Mouse (Mus musculus): ENCODE results near the gene Stx17. TPM values are rescaled to one million over a fixed set of nuclear protein-coding genes. Genes with fewer than 3 reads are reported as not detected.

Stx17 gene
- polyA plus RNA-seq, 1 experiment from 2014 or later = 20.9 TPM

- H3K4me3 ChIP-seq = no peak overlapping the region
- 74% methylated on average over 5 of the region's 5 CpGs for WGBS
- peaks cover 40% of the 10 kb centered on the region for H3K36me3 ChIP-seq
- no peaks in the 10 kb centered on the region for H3K27me3 ChIP-seq (replicated peaks)
- H3K4me2 ChIP-seq = no peak overlapping the region
- no peaks in the 10 kb centered on the region for H3K9me3 ChIP-seq
- ATAC-seq (ENCODE audit: extremely low read depth, insufficient number of reproducible peaks, low FRiP score, low TSS enrichment) = no peak
- peaks cover 3% of the 10 kb centered on the region; the same call in 1 of the 2 replicates for H3K4me1 ChIP-seq
- no peak overlapping the region for H3K27ac ChIP-seq (replicated peaks)
- H3K9ac ChIP-seq = no peak overlapping the region
These were observed 39.1 kb downstream of the Stx17 start for GRCm38 (mm10) chr4:48163851-48164250.

DNA sequence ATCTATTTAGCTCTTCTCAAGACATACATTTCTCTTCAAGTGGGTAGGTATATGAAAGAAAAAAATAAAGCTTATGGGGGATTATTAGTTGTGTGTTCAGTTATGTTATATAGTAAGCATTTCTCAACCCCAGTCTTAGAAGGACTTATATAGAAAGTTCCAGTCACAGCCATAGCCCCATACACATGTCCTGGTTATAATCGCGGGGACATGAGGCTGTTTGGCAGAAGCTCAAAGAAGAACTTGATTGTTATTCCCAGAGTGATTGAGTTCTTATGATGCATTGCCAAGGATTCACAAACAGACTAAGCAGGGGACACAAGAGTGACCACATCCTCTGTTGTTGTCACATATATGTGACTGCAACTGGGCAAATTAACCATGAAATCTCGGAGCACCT lies 51.0 kb downstream of the Stx17 start:
- Histone ChIP-seq H3K9ac (no peak overlapping the region), H3K4me1 (no peaks in the 10 kb centered on the region), H3K9me3 (no peaks in the 10 kb centered on the region), H3K36me3 (peaks cover 3% of the 10 kb centered on the region), H3K27ac (replicated peaks) (no peak overlapping the region), H3K4me2 (no peak overlapping the region), H3K27me3 (replicated peaks) (no peaks in the 10 kb centered on the region), H3K4me3 (no peak overlapping the region)
- ATAC-seq (ENCODE audit: extremely low read depth, insufficient number of reproducible peaks, low FRiP score, low TSS enrichment) = no peak
- WGBS = 90% methylated on average over 3 of the region's 3 CpGs

- no peak overlapping the region for H3K4me2 ChIP-seq
- H3K4me1 ChIP-seq = no peaks in the 10 kb centered on the region
- no peak for ATAC-seq (ENCODE audit: extremely low read depth, insufficient number of reproducible peaks, low FRiP score, low TSS enrichment)
- H3K27me3 ChIP-seq (replicated peaks) = no peaks in the 10 kb centered on the region
- no peaks in the 10 kb centered on the region for H3K9me3 ChIP-seq
- H3K9ac ChIP-seq = no peak overlapping the region
- peaks cover 28% of the 10 kb centered on the region for H3K36me3 ChIP-seq
- no peak overlapping the region for H3K4me3 ChIP-seq
- no peak overlapping the region for H3K27ac ChIP-seq (replicated peaks)
- 46% methylated on average over 2 of the region's 2 CpGs for WGBS
These were observed 56.2 kb downstream of the Stx17 start for GRCm38 (mm10) chr4:48180922-48181321.

DNA sequence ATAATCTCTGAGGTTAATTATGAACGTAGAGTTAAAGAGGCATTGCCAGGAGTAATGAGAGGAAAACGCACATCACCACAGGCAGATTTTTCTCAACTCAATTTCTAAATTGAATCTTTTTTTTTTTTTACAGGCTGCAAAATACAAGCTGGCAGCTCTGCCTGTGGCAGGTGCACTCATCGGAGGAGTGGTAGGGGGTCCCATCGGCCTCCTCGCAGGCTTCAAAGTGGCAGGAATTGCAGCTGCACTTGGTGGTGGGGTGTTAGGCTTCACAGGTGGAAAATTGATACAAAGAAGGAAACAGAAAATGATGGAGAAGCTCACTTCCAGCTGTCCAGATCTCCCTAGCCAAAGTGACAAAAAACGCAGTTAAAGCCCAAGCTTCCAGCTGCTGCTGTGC lies 56.7 kb downstream of the Stx17 start:
- ATAC-seq (ENCODE audit: extremely low read depth, insufficient number of reproducible peaks, low FRiP score, low TSS enrichment) = no peak
- Histone ChIP-seq H3K4me2 (no peak overlapping the region), H3K9me3 (no peaks in the 10 kb centered on the region), H3K27me3 (replicated peaks) (no peaks in the 10 kb centered on the region), H3K36me3 (peaks cover 28% of the 10 kb centered on the region), H3K9ac (no peak overlapping the region), H3K4me1 (no peaks in the 10 kb centered on the region), H3K27ac (replicated peaks) (no peak overlapping the region), H3K4me3 (no peak overlapping the region)
- WGBS = 75% methylated on average over 6 of the region's 6 CpGs

DNA sequence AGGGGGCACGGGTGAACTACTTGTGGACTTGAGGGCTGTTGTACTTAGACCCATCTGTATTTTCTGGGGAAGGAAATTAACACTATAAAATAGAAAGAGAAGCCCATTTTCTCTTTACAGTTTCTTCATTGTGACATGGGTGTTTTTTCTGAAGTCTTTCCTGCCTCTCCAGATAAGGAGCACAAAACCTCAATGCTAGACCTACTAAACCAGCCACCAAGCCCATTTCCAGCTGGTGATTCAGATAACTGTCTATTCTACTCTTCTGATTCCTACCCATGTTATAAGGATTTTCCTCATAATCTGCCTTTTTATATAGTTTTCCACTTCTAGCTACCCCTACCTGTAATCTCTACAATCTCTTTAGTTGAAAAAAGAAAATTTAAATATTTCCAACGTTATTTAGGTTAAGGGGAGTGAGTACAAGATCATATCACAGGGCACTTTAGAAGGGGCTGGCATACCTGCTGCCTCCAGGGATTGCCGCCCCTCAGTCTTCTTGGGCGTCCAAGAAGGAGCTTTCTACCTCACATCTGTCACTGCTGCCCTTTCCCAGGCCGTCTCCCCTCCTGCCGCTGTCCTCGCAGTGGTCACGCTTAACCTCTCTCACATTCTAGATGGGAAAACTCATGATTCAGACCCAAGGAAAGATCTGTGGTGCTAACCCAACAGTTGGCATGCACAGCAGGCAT lies 57.5 kb downstream of the Stx17 start:
- H3K4me2 ChIP-seq = no peak overlapping the region
- no peak overlapping the region for H3K27ac ChIP-seq (replicated peaks)
- H3K4me3 ChIP-seq = no peak overlapping the region
- no peak overlapping the region for H3K9ac ChIP-seq
- no peak for ATAC-seq (ENCODE audit: extremely low read depth, insufficient number of reproducible peaks, low FRiP score, low TSS enrichment)
- no peaks in the 10 kb centered on the region for H3K9me3 ChIP-seq
- peaks cover 28% of the 10 kb centered on the region for H3K36me3 ChIP-seq
- H3K27me3 ChIP-seq (replicated peaks) = no peaks in the 10 kb centered on the region
- 84% methylated on average over 8 of the region's 8 CpGs for WGBS
- H3K4me1 ChIP-seq = no peaks in the 10 kb centered on the region

DNA sequence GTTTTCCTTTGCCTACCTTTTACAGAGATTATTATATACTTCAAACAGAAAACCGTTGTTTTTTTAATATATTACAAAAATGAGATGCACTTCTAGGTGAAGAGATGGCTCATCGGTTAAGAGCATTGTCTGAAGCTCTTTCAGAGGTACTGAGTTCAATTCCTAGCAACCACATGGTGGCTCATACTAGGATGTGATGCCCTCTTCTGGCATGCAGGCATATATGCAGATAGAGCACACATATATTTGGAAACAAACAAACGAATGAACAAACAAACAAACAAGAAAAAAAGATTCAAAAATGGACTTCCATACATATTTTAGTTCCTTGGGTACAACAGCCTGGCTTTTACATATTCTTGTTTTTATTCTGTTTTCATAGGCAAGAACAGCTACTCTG lies 73.2 kb downstream of the Stx17 start:
- Histone ChIP-seq H3K27me3 (replicated peaks) (no peaks in the 10 kb centered on the region), H3K4me3 (no peak overlapping the region), H3K4me1 (no peaks in the 10 kb centered on the region), H3K9ac (no peak overlapping the region), H3K36me3 (peaks cover 51% of the 10 kb centered on the region), H3K4me2 (no peak overlapping the region), H3K9me3 (no peaks in the 10 kb centered on the region), H3K27ac (replicated peaks) (no peak overlapping the region)
- ATAC-seq (ENCODE audit: extremely low read depth, insufficient number of reproducible peaks, low FRiP score, low TSS enrichment) = no peak
- 86% methylated on average over 3 of the region's 3 CpGs for WGBS

DNA sequence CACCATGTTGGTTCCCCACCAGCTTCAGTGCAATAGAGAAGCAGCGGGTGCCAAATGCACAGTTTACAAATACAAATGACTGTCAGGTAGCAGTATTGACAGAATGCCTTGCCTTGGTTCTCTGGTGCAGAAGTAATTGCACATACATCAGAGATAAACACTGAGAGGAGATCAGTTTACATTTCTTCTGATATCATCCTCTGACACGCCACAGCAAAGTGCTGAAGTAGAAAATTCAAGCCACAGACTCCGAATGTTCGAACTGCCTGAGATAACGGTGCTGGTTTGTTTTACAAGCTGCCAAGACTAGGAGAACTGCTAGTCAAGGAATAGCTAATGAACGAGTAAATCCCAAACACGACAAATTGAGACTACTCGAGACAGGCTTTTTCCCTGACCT lies 73.7 kb downstream of the Stx17 start:
- no peak overlapping the region for H3K27ac ChIP-seq (replicated peaks)
- no peaks in the 10 kb centered on the region for H3K9me3 ChIP-seq
- ATAC-seq (ENCODE audit: extremely low read depth, insufficient number of reproducible peaks, low FRiP score, low TSS enrichment) = no peak
- peaks cover 54% of the 10 kb centered on the region for H3K36me3 ChIP-seq
- H3K27me3 ChIP-seq (replicated peaks) = no peaks in the 10 kb centered on the region
- H3K9ac ChIP-seq = no peak overlapping the region
- H3K4me1 ChIP-seq = no peaks in the 10 kb centered on the region
- no peak overlapping the region for H3K4me3 ChIP-seq
- WGBS = 71% methylated on average over 8 of the region's 8 CpGs
- no peak overlapping the region for H3K4me2 ChIP-seq

GRCm38 (mm10) chr4:48203564-48203963 lies 78.8 kb downstream of the Stx17 start:
- no peaks in the 10 kb centered on the region for H3K27me3 ChIP-seq (replicated peaks)
- peaks cover 54% of the 10 kb centered on the region for H3K36me3 ChIP-seq
- WGBS = 85% methylated on average over 4 of the region's 4 CpGs
- H3K4me3 ChIP-seq = no peak overlapping the region
- ATAC-seq (ENCODE audit: extremely low read depth, insufficient number of reproducible peaks, low FRiP score, low TSS enrichment) = no peak
- H3K4me1 ChIP-seq = no peaks in the 10 kb centered on the region
- H3K4me2 ChIP-seq = no peak overlapping the region
- H3K9me3 ChIP-seq = no peaks in the 10 kb centered on the region
- H3K27ac ChIP-seq (replicated peaks) = no peak overlapping the region
- no peak overlapping the region for H3K9ac ChIP-seq

- H3K9me3 ChIP-seq = no peaks in the 10 kb centered on the region
- WGBS = 18% methylated on average over 2 of the region's 2 CpGs
- no peak overlapping the region for H3K4me3 ChIP-seq
- ATAC-seq (ENCODE audit: extremely low read depth, insufficient number of reproducible peaks, low FRiP score, low TSS enrichment) = no peak
- H3K4me2 ChIP-seq = no peak overlapping the region
- H3K9ac ChIP-seq = no peak overlapping the region
- no peaks in the 10 kb centered on the region for H3K27me3 ChIP-seq (replicated peaks)
- H3K36me3 ChIP-seq = no peaks in the 10 kb centered on the region
- H3K27ac ChIP-seq (replicated peaks) = no peak overlapping the region
- H3K4me1 ChIP-seq = peaks cover 7% of the 10 kb centered on the region; the same call in 1 of the 2 replicates
These were observed 100.5 kb downstream of the Stx17 start for GRCm38 (mm10) chr4:48225173-48225572.

DNA sequence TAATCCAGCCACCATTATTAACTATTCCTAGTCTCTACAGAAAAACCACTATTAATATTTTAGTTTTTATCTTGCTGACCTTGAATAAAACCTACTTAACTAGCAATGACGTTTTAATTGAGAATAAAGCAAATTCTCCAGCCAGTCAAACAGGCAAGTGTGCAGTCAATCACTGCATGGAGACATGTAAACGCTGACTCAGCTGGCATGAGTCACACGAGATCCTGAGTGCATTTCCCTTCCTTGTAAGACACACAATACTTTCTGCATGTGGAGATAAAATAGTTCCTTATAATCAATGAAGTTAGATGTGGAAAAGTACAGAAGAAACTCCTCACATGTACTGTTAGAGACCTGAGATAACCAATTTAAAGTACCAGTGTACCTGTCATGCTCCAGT lies 100.9 kb downstream of the Stx17 start:
- no peak for ATAC-seq (ENCODE audit: extremely low read depth, insufficient number of reproducible peaks, low FRiP score, low TSS enrichment)
- Histone ChIP-seq H3K36me3 (no peaks in the 10 kb centered on the region; the same call in 1 of the 2 replicates), H3K27ac (replicated peaks) (no peak overlapping the region), H3K4me2 (no peak overlapping the region), H3K4me3 (no peak overlapping the region), H3K9me3 (no peaks in the 10 kb centered on the region), H3K27me3 (replicated peaks) (no peaks in the 10 kb centered on the region), H3K9ac (no peak overlapping the region), H3K4me1 (peaks cover 7% of the 10 kb centered on the region; the same call in 1 of the 2 replicates)
- 42% methylated on average over 3 of the region's 3 CpGs for WGBS

GRCm38 (mm10) chr4:48226800-48227199 lies 102.1 kb downstream of the Stx17 start:
- Histone ChIP-seq H3K36me3 (no peaks in the 10 kb centered on the region; the same call in 1 of the 2 replicates), H3K4me3 (no peak overlapping the region), H3K4me2 (no peak overlapping the region), H3K9me3 (no peaks in the 10 kb centered on the region), H3K27me3 (replicated peaks) (no peaks in the 10 kb centered on the region), H3K4me1 (peaks cover 4% of the 10 kb centered on the region; the same call in 1 of the 2 replicates), H3K27ac (replicated peaks) (no peak overlapping the region), H3K9ac (no peak overlapping the region)
- WGBS = 44% methylated on average over 3 of the region's 3 CpGs
- ATAC-seq (ENCODE audit: extremely low read depth, insufficient number of reproducible peaks, low FRiP score, low TSS enrichment) = no peak

All from heart, embryonic 13.5 days (tissue).